Mouse (Mus musculus) thymus, postnatal 0 days (tissue): Measurements from ENCODE around the gene Unc13b. TPM values are rescaled to one million over a fixed set of nuclear protein-coding genes. Genes with fewer than 3 reads are reported as not detected.
A peak's percentile ranks its signal among the peaks of the same experiment; 100 is the strongest.

ENCODE experiments used
- DNase-seq: peaks from one replicate; pipeline ENCODE4 v3.0.0-alpha.2; 2015; ENCODE audit warnings: low spot score
- polyA plus RNA-seq: library from polyadenylated mRNA; unstranded; fragments of >200 nt; fragmentation: Nextera tagmentation; extraction: Ambion mirVana; gene quantifications from 2 replicates; pipeline ENCODE4 v1.2.1, GENCODE M21; 2015

Unc13b gene
- polyA plus RNA-seq, 1 experiment from 2014 or later = 0.29 TPM

DNA sequence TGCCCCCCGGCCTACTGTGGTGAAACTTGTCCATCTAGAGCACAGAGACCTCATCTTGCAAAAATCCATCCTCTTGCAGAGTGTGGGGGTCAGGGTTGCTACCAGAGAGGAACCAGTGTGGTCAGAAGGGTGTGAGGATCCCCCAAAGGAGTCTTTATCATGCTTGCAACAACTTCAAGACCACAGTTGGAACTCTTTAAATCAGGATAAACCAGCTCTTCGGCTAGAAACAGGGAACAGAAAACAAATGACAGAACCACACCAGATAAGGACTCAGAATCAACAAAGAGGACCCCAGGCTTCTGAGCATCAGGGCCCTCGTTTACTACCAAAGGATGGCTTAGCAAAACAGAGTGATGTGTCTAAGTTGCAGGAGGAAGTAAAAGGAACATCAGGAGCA lies 157.7 kb downstream of the Unc13b start:
- DNase-seq = no peak

DNA sequence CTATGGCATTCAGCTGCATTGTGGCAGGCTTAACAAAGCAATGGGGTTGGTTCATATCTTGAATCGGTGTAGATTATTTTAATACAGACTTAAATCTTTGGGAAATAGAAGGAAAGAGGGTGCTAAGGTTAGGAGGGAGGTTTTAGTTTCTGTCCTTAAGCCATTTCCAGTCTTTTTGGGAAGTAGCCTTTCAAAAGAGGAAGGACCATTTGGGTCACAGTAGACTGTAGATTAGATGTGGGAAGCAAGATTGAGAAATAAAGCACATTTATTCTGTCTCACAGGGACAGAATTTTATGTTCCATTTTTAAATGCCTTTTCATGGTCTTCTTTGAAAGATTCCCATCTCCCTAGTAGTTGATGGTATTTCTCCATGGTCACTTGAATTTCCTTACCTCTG lies 159.2 kb downstream of the Unc13b start:
- no peak for DNase-seq

DNA sequence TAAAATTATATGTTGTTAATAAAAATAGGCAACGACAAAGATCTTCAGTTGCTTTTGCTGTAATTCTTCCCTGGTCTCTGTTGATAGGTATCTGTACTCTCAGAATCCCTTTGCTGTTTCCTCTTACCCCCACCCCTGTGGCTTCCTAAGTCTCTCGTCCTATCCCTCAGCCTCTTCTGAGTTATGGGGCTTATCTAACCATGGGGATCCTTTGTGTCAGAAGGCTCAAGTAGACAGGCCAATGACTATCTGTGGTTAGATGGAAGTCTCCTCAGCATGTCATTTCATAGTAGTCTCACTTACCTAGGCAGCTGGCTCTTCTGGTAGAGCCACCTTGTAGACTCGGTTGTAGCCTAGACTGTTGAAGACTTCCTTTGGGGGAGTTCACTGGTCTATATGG lies 173.1 kb downstream of the Unc13b start:
- no peak for DNase-seq

DNA sequence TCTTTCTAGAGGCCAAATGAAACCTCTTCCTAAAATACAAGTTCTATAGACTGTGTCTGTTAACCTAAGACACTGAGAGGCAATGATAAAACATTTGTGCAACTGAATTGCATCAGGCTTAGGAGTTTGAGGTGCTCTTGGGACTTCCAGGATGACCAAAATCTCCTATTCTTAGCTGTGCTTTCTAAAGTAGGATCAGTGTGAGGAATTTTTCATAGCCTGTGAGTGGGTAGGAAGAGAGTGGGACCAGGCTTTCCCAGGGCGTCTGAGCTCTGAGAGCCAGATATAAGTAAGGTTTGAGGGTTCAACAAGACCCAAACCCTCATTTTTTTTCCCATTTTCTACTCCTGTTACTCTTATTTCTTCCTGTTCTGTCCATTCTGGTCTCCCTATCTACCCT lies 174.2 kb downstream of the Unc13b start:
- no peak for DNase-seq

DNA sequence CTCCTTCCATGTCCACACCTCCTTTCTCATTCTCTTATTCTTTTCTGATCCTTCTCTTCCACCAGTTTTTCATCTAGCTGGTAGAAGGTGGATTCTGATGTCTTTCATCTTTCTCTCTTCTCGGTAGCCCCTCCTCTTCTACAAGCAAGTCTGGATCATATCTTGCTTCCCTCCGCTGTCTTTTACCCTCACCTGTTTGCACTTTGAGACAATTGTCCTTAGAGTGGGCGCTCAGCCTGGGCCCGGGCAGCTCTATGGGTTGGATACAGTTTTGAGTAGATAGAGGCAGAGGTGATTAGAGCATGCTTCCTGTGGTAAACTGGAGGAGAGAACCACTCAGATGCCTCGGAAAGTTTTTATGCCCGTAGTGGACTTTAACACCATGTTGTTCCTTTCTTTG lies 174.7 kb downstream of the Unc13b start:
- no peak for DNase-seq

DNA sequence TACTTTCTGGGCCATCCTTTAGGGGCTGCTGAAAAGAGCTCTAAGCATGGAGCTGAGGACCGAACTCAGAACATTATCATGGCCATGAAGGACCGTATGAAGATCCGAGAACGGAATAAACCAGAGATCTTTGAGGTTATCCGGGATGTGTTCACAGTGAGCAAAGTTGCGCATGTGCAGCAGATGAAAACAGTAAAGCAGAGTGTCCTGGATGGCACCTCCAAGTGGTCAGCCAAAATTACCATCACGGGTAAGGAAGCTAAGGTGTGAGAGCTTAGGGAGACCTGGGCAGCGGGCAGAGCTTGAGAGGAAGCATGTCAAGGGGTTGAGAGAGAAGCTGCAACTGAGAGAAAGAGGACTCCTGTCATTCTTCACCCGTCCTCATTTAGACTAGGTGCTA lies 178.1 kb downstream of the Unc13b start:
- DNase-seq = no peak

DNA sequence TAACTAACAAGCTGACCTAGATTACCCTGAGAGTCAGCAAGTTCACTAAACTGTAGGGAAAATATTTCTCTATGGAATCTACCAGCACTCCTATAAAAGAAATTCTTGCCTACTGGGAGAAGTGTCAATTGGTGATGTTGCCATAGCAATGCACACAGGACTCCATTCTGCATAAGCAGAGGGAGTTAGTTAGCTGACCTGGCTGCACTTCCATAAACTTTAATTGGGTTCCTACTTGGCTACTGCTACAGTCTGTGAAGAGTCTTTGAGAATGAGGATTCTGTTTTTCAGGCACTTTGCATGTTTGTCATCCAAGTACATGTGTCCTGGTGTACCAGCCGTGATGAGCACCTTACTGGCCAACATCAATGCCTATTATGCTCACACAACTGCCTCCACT lies 182.0 kb downstream of the Unc13b start:
- no peak for DNase-seq

DNA sequence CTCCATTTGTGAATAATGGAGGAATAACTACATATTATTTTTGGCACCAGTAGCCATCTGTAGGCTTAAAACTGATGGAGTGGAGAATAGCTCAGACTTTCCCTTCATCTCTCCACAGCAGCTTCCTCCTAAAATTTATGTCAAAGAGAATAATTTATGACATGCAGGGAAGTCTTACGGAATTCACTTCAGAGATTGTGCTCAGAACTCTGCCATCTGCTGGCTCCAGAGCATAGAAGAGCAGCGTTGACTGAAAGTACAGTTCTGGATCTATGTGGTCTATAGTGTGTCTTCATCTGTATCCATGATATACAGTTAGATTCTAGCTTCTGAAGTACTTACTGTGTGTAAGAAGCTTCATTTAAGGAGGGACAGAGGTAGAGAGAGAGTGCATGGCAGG lies 185.3 kb downstream of the Unc13b start:
- DNase-seq = no peak

DNA sequence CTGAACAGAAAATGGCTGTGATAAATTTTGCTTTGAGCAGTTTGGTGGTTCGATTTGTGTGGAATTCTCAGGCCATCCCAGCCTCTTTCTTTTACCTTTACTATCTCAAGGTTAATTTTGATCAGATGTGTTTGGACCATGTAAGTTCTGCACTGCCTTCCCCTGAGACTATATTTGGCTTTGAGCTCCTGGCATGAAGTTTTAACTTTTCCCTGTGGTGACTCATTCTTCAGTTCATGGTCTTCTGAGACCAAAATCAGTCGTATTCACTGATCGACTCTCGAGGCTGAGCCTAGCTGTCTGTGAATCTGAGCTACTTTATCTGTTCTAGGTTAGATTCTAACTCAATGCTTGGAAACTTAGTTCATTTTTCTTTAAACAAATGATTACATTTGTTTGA lies 187.0 kb downstream of the Unc13b start:
- DNase-seq = no peak

DNA sequence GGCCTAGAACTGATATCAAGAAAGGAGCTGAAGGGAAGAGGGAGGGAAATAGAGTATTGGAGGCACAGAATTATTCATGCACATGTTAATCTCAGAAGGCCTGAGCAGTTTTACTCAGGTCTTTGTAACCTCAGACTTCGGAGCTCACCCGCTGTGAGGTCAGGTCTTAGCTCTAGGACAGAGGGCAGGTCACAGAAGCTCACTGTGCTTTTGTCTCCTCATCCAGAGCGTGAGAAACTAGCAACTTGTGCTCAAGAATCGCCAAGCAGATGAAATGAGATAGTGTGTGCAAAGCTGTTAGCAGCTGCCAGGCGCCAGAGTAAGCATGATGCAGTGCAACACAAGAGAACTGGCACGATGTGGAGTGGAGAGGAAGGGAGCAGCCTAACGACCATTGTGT lies 189.3 kb downstream of the Unc13b start:
- DNase-seq = no peak

DNA sequence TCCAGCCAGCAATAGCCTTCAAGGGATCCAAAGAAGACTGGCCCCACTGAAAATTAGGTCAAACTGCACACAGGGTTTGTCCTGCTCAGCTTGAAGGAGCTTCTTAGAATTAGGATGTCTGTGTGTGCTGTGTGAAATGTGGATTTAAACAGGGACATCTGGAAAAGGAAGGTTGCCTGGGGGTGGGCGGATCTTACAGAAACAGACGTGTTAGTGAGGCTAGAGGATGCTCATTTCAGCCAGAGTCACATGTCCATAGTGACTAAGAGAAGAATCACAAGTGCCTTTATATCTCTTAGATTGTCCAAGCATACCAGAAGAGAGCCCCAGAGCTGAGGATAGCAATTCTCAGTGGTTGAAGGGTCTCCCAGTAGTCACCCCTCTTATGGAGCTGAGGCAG lies 190.2 kb downstream of the Unc13b start:
- no peak for DNase-seq

DNA sequence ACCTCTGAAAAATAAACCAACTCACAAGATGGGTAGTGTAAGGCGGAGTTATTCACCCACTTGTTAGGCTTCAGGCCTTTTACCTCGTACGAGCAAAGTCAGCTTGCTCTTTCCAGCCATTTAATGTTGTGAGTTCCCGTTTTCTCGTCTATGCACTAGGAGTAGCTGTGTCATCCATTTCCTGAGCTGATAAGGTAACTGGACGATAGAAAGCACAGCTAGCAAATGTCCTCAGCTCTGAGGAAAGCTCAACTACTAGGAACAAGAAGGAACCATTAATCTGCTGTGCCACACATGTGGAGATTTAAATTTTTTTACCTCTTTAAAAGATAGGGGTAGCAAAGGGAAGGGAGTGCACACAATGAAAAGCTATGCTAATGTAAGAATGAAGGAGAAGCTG lies 192.5 kb downstream of the Unc13b start:
- DNase-seq = no peak

DNA sequence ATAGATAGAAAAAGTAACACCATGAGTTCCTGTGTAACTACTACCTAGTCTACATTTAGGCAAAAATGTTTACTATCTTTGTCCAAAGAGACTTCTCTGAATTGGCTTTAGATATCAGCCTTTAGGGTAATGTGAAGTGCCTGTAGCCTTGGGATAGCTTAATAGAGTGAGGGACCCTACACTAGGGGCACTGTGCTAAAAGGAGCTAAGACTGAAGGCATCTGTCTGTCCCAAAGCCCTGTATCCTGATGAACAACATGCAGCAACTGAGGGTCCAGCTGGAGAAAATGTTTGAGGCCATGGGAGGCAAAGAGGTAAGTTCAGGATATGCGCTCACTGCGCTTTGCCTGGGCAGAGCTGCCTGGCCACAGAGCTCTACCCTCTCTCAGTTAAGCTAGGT lies 198.3 kb downstream of the Unc13b start:
- no peak for DNase-seq

DNA sequence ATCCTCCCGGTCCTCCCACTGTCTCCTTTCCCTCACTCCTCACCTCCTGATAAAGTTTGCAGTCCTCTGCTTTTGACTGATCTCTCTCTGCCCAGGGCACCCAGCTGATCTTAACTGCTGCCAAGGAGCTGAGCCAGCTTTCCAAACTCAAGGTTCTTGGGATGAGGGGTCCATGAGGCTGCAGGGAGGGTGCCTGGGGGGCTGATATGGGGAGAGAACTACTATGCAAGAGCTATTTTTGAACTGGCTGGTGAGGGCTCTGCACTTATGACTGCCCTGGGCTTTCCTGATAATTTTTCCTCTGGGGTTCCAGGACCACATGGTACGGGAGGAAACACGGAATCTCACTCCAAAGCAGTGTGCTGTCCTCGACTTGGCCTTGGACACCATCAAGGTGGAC lies 199.8 kb downstream of the Unc13b start:
- no peak for DNase-seq

DNA sequence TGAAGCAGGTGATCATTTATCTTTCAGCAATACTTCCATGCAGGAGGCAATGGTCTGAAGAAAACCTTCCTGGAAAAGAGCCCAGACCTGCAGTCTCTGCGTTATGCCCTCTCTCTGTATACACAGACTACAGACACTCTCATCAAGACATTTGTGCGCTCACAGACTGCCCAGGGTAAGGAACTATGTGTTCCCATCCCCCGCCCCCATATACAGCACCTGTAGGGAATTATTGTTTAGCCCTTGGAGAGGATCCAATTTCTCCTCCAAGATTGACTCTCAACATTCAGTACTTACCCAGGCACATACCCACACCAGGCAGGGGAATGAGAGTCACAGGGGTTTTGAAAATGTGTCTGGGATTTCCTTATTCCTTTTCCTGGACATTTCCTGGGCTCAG lies 200.7 kb downstream of the Unc13b start:
- no peak for DNase-seq

DNA sequence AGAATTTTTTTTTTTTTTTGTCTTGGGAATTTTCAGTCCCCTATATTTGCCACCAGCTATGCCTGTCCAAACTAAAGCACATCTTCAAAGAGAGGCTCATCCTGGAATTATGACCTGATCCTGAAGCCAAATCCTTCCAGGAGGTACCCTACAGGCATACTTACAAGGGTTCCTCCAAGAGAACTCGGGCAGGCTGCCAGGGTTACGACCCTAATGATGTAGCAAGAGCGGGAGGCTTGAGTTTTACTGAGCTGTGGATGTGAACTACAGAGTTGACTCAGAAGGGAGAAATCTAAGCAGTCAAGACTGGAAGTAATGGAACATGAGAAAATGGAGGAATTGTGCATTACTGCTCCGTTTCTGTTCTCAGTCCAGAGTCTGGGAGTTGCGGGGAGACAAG lies 201.3 kb downstream of the Unc13b start:
- no peak for DNase-seq

DNA sequence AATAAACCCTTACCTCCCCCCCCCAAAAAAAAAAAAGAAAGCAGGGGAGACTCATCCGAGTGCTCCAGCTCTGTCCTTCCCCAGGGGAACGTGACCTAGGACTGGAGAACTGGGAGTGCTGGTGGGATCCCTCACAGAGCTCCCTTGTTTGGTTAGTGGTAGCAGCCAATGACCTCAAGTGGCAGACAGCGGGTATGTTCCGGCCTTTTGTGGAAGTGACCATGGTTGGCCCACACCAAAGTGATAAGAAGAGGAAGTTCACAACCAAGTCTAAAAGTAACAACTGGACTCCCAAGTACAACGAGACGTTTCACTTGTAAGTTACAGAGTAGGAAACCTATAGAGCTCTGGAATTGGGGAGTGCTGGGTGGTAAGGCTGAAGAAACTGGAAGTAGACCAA lies 204.1 kb downstream of the Unc13b start:
- DNase-seq = no peak

DNA sequence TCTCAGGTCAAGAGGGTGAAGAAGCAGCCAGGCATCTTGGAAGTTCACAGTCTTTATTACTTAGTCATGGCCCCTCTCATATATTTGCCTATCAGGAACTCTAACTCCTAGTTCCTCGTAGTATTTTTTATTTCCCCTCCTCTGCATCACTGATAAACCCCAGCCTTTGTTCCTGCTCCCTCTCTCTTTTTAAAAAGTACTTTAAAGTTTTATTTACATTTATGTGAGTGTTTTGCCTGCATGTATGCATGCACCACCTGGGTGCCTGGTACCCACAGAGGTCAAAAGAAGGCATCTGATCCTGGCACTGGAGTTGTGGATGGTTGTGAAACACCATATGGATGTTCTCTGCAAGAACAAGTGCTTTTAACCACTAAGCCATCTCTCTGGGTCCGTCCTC lies 207.4 kb downstream of the Unc13b start:
- DNase-seq = no peak

DNA sequence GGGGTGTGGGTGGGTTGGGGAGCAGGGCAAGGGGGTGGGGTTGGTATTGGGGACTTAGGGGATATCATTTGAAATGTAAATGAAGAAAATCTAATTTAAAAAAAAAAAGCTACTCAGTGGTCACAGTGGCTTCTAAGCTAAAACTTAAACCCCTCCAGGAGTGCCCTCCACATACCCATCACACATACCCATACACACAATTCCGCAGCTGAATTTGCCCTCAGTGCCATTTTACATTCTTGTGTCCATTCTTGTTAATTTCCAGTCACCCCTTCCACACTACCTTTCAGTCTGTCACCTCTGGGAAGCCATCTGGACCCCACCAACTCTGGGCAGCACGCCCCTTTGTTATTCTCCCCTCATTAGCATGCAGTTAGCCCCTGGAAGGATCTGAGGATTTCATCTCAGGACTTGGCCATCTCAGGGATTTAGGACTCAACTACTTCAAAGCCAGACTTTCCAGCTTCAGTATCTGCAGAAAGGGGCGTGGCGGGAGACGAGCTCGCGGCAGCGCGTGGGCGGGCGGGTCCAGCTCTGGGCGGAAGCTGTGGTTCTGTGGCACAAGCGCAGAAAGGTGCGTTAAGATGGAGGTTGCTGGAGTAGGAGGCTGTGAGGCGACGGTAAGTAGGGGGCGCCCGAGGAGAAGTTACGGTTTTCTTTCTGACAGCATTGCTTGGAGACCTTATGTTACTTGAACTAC lies 208.0 kb downstream of the Unc13b start, which contains the start of gene Atp8b5:
Gene Atp8b5, plus strand, starts transcription at position 537 of the 700 bp plus-strand sequence.
- peak; percentile 66 for DNase-seq

DNA sequence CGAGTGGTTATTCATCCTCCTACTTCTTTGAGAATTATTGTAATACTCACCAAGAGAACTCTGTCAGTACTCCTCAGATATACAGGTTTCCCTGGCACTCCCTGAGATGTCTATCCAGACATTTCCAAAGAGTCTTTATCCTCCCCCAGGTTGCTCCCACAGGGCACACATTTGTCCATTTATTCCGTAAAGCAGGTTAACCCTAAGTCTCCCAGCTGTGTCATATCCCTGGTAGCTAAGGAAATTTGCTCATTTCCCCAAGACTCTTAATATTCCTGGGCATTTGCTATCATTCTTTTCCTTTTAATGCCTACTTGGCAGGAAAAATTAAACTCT lies 208.5 kb downstream of the Unc13b start:
- DNase-seq = no peak

DNA sequence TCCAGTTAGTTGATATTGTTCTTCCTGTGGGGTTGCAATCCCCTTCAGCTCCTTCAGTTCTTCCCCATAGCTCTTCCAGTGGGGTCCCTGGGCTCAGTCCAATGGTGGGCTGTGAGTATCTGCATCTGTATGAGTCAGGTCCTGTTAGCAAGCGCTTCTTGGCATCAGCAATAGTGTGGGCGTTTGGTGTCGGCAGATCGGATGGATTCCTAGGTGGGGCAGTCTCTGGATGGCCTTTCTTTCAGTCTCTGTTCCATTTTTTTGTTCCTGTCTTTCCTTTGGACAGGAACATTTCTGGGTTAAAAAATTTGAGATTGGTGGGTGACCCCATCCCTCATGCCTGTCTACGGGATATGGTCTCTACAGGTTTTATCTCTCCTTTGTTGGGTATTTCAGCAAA lies 226.7 kb downstream of the Unc13b start:
- no peak for DNase-seq

DNA sequence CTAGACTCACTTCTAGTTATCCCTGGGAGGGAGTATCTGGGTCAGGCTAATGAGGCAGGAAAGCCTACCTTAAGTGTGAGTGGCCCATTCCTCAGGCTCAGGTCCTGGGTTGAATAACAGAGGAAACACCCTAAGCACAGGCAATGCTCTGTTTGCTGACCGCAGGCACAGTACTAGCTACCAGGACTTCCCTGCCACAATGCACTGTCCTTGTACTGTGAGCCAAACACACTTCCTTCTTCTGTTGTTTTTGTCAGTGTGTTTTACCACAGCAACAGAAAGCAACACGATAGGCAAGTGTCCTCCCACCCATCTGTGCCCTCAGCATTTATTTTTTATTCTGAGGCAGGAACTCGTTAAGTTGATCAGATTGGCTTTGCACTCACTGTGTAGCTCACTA lies 228.6 kb downstream of the Unc13b start:
- DNase-seq = no peak

DNA sequence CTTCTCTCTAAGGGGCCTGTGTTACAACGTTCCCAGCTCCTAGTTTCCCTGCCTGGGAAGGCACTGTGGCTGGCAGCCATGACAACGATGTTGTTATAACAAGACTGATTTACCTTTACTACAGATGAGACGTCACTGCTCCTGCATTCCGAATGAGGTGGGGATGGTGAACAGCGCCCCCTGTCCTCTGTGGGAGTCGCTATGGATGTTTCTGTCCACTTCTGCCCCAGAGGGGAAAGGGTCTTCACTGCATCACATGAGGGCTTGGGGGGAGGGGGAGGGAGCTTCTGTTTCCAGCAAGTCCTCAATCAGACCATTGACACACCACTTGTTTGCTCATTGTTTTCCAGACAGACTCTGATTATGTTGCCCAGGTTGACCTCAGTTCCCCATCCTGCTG lies 235.2 kb downstream of the Unc13b start:
- no peak for DNase-seq

DNA sequence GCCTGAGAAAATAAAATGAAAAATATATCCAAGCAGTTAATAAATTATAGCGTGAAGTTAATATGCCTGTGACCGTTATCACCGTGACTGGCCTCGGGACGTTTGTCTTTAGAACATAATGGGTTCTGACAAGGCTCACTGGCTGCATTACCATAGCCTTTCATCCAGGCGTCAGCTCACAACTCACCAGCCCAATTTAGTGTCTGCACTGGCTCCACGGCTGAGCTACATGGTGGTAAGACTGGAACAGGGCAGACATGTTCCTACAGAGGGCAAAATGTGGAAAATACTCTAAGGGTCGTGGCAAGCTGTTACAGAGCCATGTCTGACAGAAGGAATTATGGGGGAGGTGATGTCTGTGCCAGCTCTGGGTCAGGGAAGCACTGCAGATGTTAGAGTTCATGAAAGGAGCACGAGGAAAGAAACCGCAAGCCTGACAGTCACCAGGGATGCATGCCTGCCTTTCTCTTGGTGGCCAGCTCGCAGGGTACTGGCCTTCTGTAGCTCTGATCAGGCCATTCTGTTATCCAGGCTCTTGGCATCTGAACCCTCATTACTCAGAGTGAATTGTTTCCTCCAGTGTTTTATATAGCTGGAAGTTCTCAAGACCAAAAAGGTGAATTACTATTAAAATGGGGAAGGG lies 251.1 kb downstream of the Unc13b start:
- DNase-seq = no peak
